Mouse (Mus musculus) CH12.LX (cell line): ENCODE results near the gene Fgfr2. TPM values are rescaled to one million over a fixed set of nuclear protein-coding genes. Genes with fewer than 3 reads are reported as not detected.
"Not testable (repeated sequence)": the region's sequence is repeated elsewhere in the genome, so short reads cannot be mapped to it uniquely, and the experiment has no call there.

Source experiments
- DNase-seq: peaks from one replicate; pipeline ENCODE4 v3.0.0-alpha.2; 2013; ENCODE audit errors: extremely low read depth
- H3K27ac ChIP-seq: 2 replicates; pipeline ENCODE4 v1.5.1; 2012; ENCODE audit warnings: low read depth, mild to moderate bottlenecking, control low read depth, moderate library complexity; ENCODE audit not compliant: insufficient read depth
- H3K27me3 ChIP-seq: replicated peaks from 2 replicates; pipeline ENCODE3; 2012; ENCODE audit warnings: inconsistent platforms
- H3K36me3 ChIP-seq, 2 experiments: replicated peaks in 1 of 2; 2 replicates each; pipeline versions ENCODE3 to v1.6.1; 2012; ENCODE audit warnings: inconsistent platforms in 1 of 2, low read length in 1 of 2, mild to moderate bottlenecking in 1 of 2, mixed read lengths in 1 of 2, moderate library complexity in 1 of 2; ENCODE audit not compliant: control insufficient read depth in 1 of 2, insufficient read depth in 1 of 2
- H3K4me1 ChIP-seq, 2 experiments: 2 replicates each; pipeline ENCODE4 v1.6.1; 2012; ENCODE audit warnings: inconsistent platforms in 1 of 2, moderate library complexity in 1 of 2; ENCODE audit not compliant: insufficient read depth in 2 of 2, control insufficient read depth in 1 of 2
- H3K4me2 ChIP-seq: 2 replicates; pipeline ENCODE4 v1.6.1; 2012; ENCODE audit warnings: low read depth, mild to moderate bottlenecking, control low read depth; ENCODE audit not compliant: poor library complexity, insufficient read depth, severe bottlenecking
- H3K4me3 ChIP-seq, 3 experiments: fragments of 150-350 bp in 1 of 3; sonication (generic) in 1 of 3; replicated peaks in 1 of 3; 2 replicates each; pipeline versions ENCODE3 to v1.5.1; 2011 to 2012; ENCODE audit warnings: low read depth in 2 of 3, low read length in 2 of 3, mild to moderate bottlenecking in 2 of 3, moderate library complexity in 2 of 3, control low read depth in 1 of 3, improper control_type of control experiment in 1 of 3, inconsistent platforms in 1 of 3, mixed read lengths in 1 of 3; ENCODE audit not compliant: poor library complexity in 1 of 3
- H3K79me2 ChIP-seq: replicated peaks from 2 replicates; pipeline ENCODE4 v1.6.1; 2012; ENCODE audit warnings: mild to moderate bottlenecking, moderate library complexity; ENCODE audit not compliant: control insufficient read depth, poor library complexity, insufficient read depth, severe bottlenecking; ENCODE audit errors: extremely low read depth
- H3K9ac ChIP-seq: 2 replicates; pipeline ENCODE4 v1.6.1; 2012; ENCODE audit warnings: low read depth, mild to moderate bottlenecking, control low read depth, moderate library complexity; ENCODE audit not compliant: insufficient read depth
- H3K9me3 ChIP-seq: replicated peaks from 2 replicates; pipeline ENCODE3; 2012; ENCODE audit warnings: low read length, inconsistent platforms, mixed read lengths
- BHLHE40 ChIP-seq: IDR thresholded peaks from 2 replicates; pipeline ENCODE4 v1.6.1; 2011; ENCODE audit warnings: mild to moderate bottlenecking, low read depth, low read length, improper control_type of control experiment
- CTCF ChIP-seq, 2 experiments: IDR thresholded peaks in 1 of 2; conservative IDR thresholded peaks in 1 of 2; 2 replicates each; pipeline ENCODE4 v1.5.1; 2011 to 2012; ENCODE audit warnings: low read depth in 2 of 2, low read length in 2 of 2, improper control_type of control experiment in 1 of 2, inconsistent platforms in 1 of 2, mild to moderate bottlenecking in 1 of 2, moderate library complexity in 1 of 2
- EP300 ChIP-seq: IDR thresholded peaks from 2 replicates; pipeline ENCODE4 v1.6.1; 2011; ENCODE audit warnings: low read length, improper control_type of control experiment
- ETS1 ChIP-seq: conservative IDR thresholded peaks from 2 replicates; pipeline ENCODE4 v1.6.1; 2012; ENCODE audit warnings: low read depth, mild to moderate bottlenecking, inconsistent platforms, low read length, improper control_type of control experiment, moderate library complexity
- RAD21 ChIP-seq: IDR thresholded peaks from 2 replicates; pipeline ENCODE4 v1.6.1; 2011; ENCODE audit warnings: low read depth, mild to moderate bottlenecking, low read length, improper control_type of control experiment, moderate library complexity
- TCF12 ChIP-seq: IDR thresholded peaks from 2 replicates; pipeline ENCODE4 v1.6.1; 2014; ENCODE audit warnings: low read depth, mild to moderate bottlenecking, inconsistent platforms, low read length, improper control_type of control experiment
- ZNF384 ChIP-seq: IDR thresholded peaks from 2 replicates; pipeline ENCODE4 v1.6.1; 2012; ENCODE audit warnings: low read depth, low read length, improper control_type of control experiment, inconsistent platforms
- dilution Hi-C: fragments of 300-500 bp; cut with MboI; formaldehyde crosslinking; loops from 2 replicates; pipeline ENCODE4 v1.14.3; 2020; ENCODE audit warnings: low sequenced_read_pairs; ENCODE audit not compliant: extremely low pct_unique_long_range_greater_than_20kb, extremely low pct_ligation_motif_present
- in situ Hi-C: fragments of 300-500 bp; cut with MboI; formaldehyde crosslinking; loops from 3 replicates; pipeline ENCODE4 v1.14.3; 2019; ENCODE audit warnings: low sequenced_read_pairs, low pct_ligation_motif_present, low pct_unique_long_range_greater_than_20kb, mixed read lengths
- polyA plus RNA-seq: library from polyadenylated mRNA; unstranded; fragments of >175 nt; gene quantifications from 2 replicates; pipeline ENCODE4 v1.2.1, GENCODE M21; 2012; ENCODE audit warnings: low read depth; ENCODE audit not compliant: insufficient read length
- total RNA-seq, 2 experiments: library from RNA; depleted of rRNA; stranded (reverse); fragments of 300-350 nt in 1 of 2; fragments of >200 nt in 1 of 2; gene quantifications; 2 replicates each; pipeline ENCODE4 v1.2.3; 2012 to 2014

Gene Fgfr2
- total and polyA plus RNA-seq, 3 experiments: not detected

DNA sequence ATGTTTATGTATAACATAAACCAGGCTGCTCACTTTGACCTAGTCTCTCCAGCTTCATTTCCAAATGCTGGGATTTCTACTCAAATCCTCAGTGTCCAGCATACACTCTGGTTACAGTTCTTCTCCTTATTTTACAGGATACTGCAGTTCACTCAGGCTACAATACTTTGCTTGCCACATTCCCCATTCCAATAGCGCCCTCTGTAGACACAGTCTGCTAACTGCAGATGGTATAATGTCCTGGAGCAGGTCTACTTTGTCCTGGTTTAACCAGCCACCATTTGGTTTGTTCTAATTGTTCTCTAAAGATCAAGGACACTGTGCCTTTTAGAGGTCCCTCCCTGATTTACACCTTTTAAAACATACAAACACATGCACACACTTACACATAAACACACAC lies 2047.2 kb downstream of the Fgfr2 start:
- DNase-seq: no peak
- Histone ChIP-seq H3K9ac (no peak overlapping the region), H3K79me2 (no peaks in the 10 kb centered on the region), H3K4me2 (no peak overlapping the region), H3K36me3 (no peaks in the 10 kb centered on the region), H3K4me3 (no peak overlapping the region), H3K27ac (no peak overlapping the region), H3K27me3 (peaks cover 20% of the 10 kb centered on the region)
- TF ChIP-seq CTCF (conservative IDR thresholded peaks at IDR 0.05 in 1 of 2, IDR thresholded peaks at IDR 0.05 in 1 of 2; ENCODE audit: low read depth in 2 of 2, low read length in 2 of 2) (peak in 1 of 2 experiments; percentile 49; a peak in 3 of 4 replicates), TCF12 (no peak), EP300 (no peak), RAD21 (peak; percentile 30), ZNF384 (no peak), ETS1 (no peak), BHLHE40 (no peak)
- TF ChIP-seq, all 38 proteins: peak for 2
- dilution Hi-C loops: no loop called here
- no peaks in the 10 kb centered on the region for H3K4me1 ChIP-seq
- in situ Hi-C loops: no loop called here
- H3K9me3 ChIP-seq: no peaks in the 10 kb centered on the region

DNA sequence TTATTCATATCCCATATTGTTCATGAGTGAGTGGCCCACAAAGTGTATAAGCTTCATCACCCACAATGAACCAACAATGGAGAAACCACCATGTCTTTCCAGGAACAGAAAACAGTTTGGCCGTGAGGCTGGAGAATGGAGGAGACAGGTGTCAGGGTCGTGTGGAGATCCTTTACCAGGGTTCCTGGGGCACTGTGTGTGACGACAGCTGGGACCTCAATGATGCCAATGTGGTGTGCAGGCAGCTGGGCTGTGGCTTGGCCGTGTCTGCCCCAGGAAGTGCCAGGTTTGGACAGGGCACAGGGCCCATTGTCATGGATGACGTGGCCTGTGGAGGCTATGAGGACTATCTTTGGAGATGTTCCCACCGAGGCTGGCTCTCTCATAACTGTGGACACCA lies 2049.1 kb downstream of the Fgfr2 start:
- in situ Hi-C loops, H3K4me2 ChIP-seq, H3K79me2 ChIP-seq, H3K27ac ChIP-seq, H3K9me3 ChIP-seq, H3K4me3 ChIP-seq, H3K4me1 ChIP-seq, DNase-seq, H3K36me3 ChIP-seq, dilution Hi-C loops, H3K9ac ChIP-seq: not testable (repeated sequence)
- H3K27me3 ChIP-seq: peaks cover 17% of the 10 kb centered on the region

DNA sequence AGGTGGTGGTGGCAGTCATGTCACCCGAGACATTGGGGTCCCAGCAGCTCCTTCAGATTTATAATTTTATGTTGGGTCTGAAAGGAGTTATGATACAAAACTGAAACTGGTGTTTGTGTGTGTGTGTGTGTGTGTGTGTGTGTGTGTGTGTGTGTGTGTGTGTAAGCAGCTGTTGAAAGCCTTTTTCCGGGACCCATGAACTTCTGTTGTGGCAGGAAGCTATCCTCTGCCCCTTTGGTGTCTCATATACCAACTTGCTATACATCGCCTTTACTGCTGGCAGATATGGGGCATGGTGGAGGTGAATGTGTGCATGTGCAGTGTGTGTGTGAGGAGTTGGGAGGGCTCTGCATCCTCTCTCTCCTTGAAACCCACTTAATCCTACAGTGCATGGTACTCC lies 2049.7 kb downstream of the Fgfr2 start:
- peaks cover 13% of the 10 kb centered on the region for H3K27me3 ChIP-seq
- H3K9me3 ChIP-seq, in situ Hi-C loops, H3K4me2 ChIP-seq, H3K36me3 ChIP-seq, H3K4me3 ChIP-seq, dilution Hi-C loops, H3K4me1 ChIP-seq, H3K79me2 ChIP-seq, H3K27ac ChIP-seq, DNase-seq, H3K9ac ChIP-seq: not testable (repeated sequence)

DNA sequence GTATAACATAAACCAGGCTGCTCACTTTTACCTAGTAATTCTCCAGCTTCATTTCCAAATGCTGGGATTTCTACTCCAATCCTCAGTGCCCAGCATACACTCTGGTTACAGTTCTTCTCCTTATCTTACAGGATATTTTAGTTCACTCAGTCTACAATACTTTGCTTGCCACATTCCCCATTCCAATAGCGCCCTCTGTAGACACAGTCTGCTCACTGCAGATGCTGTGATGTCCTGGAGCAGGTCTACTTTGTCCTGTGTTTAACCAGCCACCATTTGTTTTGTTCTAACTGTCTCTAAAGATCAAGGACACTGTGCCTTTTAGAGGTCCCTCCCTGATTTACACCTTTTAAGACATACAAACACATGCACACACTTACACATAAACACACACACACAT lies 2055.0 kb downstream of the Fgfr2 start:
- dilution Hi-C loops: not testable (repeated sequence)

More for the DNA sequence above, 2055.0 kb downstream of the Fgfr2 start:
- H3K27me3 ChIP-seq: peaks cover 13% of the 10 kb centered on the region
- H3K9ac ChIP-seq, H3K4me3 ChIP-seq, H3K4me2 ChIP-seq, H3K36me3 ChIP-seq, H3K27ac ChIP-seq, H3K9me3 ChIP-seq, DNase-seq, H3K79me2 ChIP-seq, H3K4me1 ChIP-seq, in situ Hi-C loops: not testable (repeated sequence)
- TF ChIP-seq CTCF (conservative IDR thresholded peaks at IDR 0.05 in 1 of 2, IDR thresholded peaks at IDR 0.05 in 1 of 2; ENCODE audit: low read depth in 2 of 2, low read length in 2 of 2) (peak in 1 of 2 experiments; percentile 37; a peak in 2 of 4 replicates), RAD21 (peak; percentile 6)
